Mouse (Mus musculus) hindbrain, embryonic 14.5 days (tissue): ENCODE results near the gene Gm9936. TPM values are rescaled to one million over a fixed set of nuclear protein-coding genes. Genes with fewer than 3 reads are reported as not detected.

Experiments
- ATAC-seq: fragments of 200-750 bp; cut with Nextera tagmentation; 2 replicates; pipeline ENCODE4 v1.8.0; 2017; ENCODE audit warnings: moderate number of reproducible peaks, mild to moderate bottlenecking, moderate TSS enrichment, moderate library complexity; ENCODE audit not compliant: low FRiP score
- DNase-seq: peaks from one replicate; pipeline ENCODE4 v3.0.0-alpha.2; 2015; ENCODE audit warnings: low spot score
- H3K27ac ChIP-seq: fragments of 300-500 bp; sonication (generic); 2 replicates; pipeline ENCODE4 v1.5.1; 2014; ENCODE audit warnings: mild to moderate bottlenecking, moderate library complexity
- H3K27me3 ChIP-seq: fragments of 300-500 bp; sonication (generic); 2 replicates; pipeline ENCODE4 v1.6.1; 2014; ENCODE audit warnings: mild to moderate bottlenecking, low read length, mixed read lengths; ENCODE audit not compliant: control insufficient read depth, insufficient read depth
- H3K36me3 ChIP-seq: fragments of 300-500 bp; sonication (generic); replicated peaks from 2 replicates; pipeline ENCODE4 v1.6.1; 2014; ENCODE audit not compliant: control insufficient read depth, insufficient read depth
- H3K4me1 ChIP-seq: fragments of 300-500 bp; sonication (generic); replicated peaks from 2 replicates; pipeline ENCODE4 v1.6.1; 2014; ENCODE audit warnings: antibody characterized with exemption, low read length, mixed read lengths; ENCODE audit not compliant: control insufficient read depth, insufficient read depth
- H3K4me2 ChIP-seq: fragments of 300-500 bp; sonication (generic); replicated peaks from 2 replicates; pipeline ENCODE4 v1.6.1; 2014; ENCODE audit warnings: mild to moderate bottlenecking, moderate library complexity
- H3K4me3 ChIP-seq: fragments of 300-500 bp; sonication (generic); replicated peaks from 2 replicates; pipeline ENCODE4 v1.5.1; 2014; ENCODE audit warnings: mild to moderate bottlenecking, low read length
- H3K9ac ChIP-seq: fragments of 300-500 bp; sonication (generic); 2 replicates; pipeline ENCODE4 v1.6.1; 2014
- H3K9me3 ChIP-seq: fragments of 300-500 bp; sonication (generic); 2 replicates; pipeline ENCODE4 v1.6.1; 2016; ENCODE audit warnings: low read length; ENCODE audit not compliant: control insufficient read depth
- WGBS: fragments of 180-500 bp; shearing (Covaris S2); extraction: QIAGEN DNeasy Blood & Tissue Kit; methylation state at CpG from one replicate; pipeline ENCODE4 v1.1.7; 2014; 5-methylcytosine and 5-hydroxymethylcytosine counted together
- microRNA-seq: library from miRNA; unstranded; fragments of <30 nt; microRNA quantifications from one replicate; pipeline ENCODE4, GENCODE M21; 2016
- polyA plus RNA-seq: library from polyadenylated mRNA; unstranded; fragments of >200 nt; fragmentation: Nextera tagmentation; extraction: Ambion mirVana; gene quantifications from 2 replicates; pipeline ENCODE4 v1.2.1, GENCODE M21; 2014

Gm9936 gene
- polyA plus RNA-seq, 1 experiment from 2014 or later: 2.6 TPM

DNA sequence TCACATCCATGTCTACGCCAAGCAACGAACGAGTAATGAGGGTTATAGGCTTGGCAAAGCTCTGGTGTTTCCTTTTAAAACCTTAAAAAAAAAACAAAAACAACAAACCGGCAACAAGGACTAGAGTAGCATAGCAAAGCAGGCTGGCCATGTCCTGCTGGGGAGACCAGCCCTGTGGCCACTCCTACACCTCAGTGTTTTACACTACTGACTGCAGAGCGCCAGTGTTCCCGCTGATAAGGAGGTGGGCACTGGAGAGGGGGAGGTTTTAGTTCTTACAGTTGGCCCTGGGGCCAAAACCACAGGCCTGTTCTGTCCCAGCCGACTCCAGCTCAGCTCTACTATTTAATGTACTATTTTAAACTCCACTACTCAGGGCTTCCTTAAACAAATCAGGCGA, 51.0 kb downstream of the Gm9936 start:
- ATAC-seq: no peak
- 28% methylated on average over 8 of the region's 8 CpGs for WGBS
- Histone ChIP-seq H3K4me2 (no peak overlapping the region), H3K27me3 (no peaks in the 10 kb centered on the region), H3K27ac (no peak overlapping the region), H3K36me3 (peaks cover 84% of the 10 kb centered on the region), H3K9ac (no peak overlapping the region), H3K4me1 (peaks cover 12% of the 10 kb centered on the region; the same call in 1 of the 2 replicates), H3K4me3 (no peak overlapping the region), H3K9me3 (no peaks in the 10 kb centered on the region)
- DNase-seq: no peak

DNA sequence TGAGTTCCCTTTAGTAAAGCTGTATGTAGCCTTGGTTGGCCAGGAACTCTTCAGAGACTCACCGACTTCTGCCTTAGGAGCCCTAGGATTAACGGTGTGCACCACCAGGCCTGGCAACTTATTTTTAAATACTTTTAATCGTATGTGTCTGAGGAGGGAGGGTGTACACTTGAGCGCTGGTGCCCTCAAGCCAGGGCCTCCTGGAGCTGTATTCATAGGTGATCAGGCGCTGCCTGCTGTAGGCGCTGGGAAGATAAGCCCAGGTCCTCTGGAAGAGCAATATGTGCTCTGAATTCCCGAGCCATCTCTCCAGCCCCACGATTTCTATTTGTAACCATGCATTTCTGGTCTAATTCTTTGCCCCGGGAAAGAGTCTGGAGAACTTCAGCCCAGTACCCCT, 51.4 kb downstream of the Gm9936 start:
- no peak overlapping the region for H3K4me2 ChIP-seq
- WGBS: 46% methylated on average over 9 of the region's 9 CpGs
- H3K27me3 ChIP-seq: no peaks in the 10 kb centered on the region
- no peak overlapping the region for H3K27ac ChIP-seq
- H3K9me3 ChIP-seq: no peaks in the 10 kb centered on the region
- no peak overlapping the region for H3K9ac ChIP-seq
- peaks cover 88% of the 10 kb centered on the region for H3K36me3 ChIP-seq
- no peak overlapping the region for H3K4me3 ChIP-seq
- ATAC-seq (no peak), DNase-seq (no peak)
- H3K4me1 ChIP-seq: peaks cover 7% of the 10 kb centered on the region; the same call in 1 of the 2 replicates

DNA sequence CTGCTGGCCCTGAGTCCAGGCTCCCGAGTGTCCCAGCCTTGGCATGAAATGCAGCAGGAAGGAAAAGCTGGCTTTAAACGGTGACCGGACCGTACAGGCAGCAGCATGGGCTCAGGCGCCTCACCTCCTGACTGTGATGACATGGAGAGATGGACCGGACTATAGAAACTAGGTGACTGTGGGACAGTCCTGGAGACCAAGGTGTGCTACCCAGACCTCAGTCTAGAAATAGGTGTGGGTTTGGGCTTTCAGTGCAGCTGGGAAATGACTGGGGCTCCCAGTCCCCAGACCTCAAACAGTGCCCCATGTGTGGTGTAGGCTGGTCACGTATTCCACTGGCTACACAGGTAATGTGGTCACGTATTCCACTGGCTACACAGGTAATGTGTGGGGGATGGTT, 51.8 kb downstream of the Gm9936 start:
- H3K4me2 ChIP-seq: no peak overlapping the region
- peaks cover 92% of the 10 kb centered on the region for H3K36me3 ChIP-seq
- H3K9me3 ChIP-seq: no peaks in the 10 kb centered on the region
- ATAC-seq: no peak
- no peaks in the 10 kb centered on the region for H3K27me3 ChIP-seq
- no peak overlapping the region for H3K4me3 ChIP-seq
- WGBS: 84% methylated on average over 8 of the region's 8 CpGs
- no peak overlapping the region for H3K9ac ChIP-seq
- no peak for DNase-seq
- H3K27ac ChIP-seq: no peak overlapping the region
- peaks cover 3% of the 10 kb centered on the region; the same call in 1 of the 2 replicates for H3K4me1 ChIP-seq

Small RNA genes lying within 50 kb of the gene (microRNA-seq; reads per million reads assigned to microRNA genes)
- gene Mir6240: 4.2 reads per million, percentile 19 among the genes with 10 or more reads in this experiment

Other genes with a start within 250 kb of the Gm9936 start
- gene Trpv4, start 200.3 kb downstream of the Gm9936 start, polyA plus RNA-seq: 1.1 and 1.4 TPM in 2 replicates
- 33.7 and 38.9 TPM in 2 replicates for gene Gltp, start 167.7 kb downstream of the Gm9936 start, polyA plus RNA-seq
- gene Tchp, start 150.9 kb downstream of the Gm9936 start, polyA plus RNA-seq: 10.6 and 15.4 TPM in 2 replicates
- 45.5 and 48.9 TPM in 2 replicates for gene Ankrd13a, start 84.0 kb downstream of the Gm9936 start, polyA plus RNA-seq
- 44.3 and 45.1 TPM in 2 replicates for gene Git2, start 83.2 kb downstream of the Gm9936 start, polyA plus RNA-seq
- 290 and 308 TPM in 2 replicates for gene 1500011B03Rik, start 35.2 kb downstream of the Gm9936 start, polyA plus RNA-seq
- not detected in 2 replicates for gene 4930519G04Rik, start 5.0 kb downstream of the Gm9936 start, polyA plus RNA-seq
- gene Oasl2, start 38.3 kb upstream of the Gm9936 start, polyA plus RNA-seq: 3.7 and 5.0 TPM in 2 replicates
- 0.13 and 0.25 TPM in 2 replicates for gene Oasl1, start 64.6 kb upstream of the Gm9936 start, polyA plus RNA-seq
- 126 and 135 TPM in 2 replicates for gene 2210016L21Rik, start 83.5 kb upstream of the Gm9936 start, polyA plus RNA-seq
- gene Hnf1a, start 112.4 kb upstream of the Gm9936 start, polyA plus RNA-seq: 0.07 TPM in 1 of 2 replicates, not detected in the other
- 30.1 and 31.5 TPM in 2 replicates for gene Sppl3, start 152.5 kb upstream of the Gm9936 start, polyA plus RNA-seq
- gene Gm10401, start 239.6 kb upstream of the Gm9936 start, polyA plus RNA-seq: 49.1 and 53.0 TPM in 2 replicates